Mouse (Mus musculus) midbrain, embryonic 12.5 days (tissue): ENCODE measurements around the gene Elavl2. TPM values are rescaled to one million over a fixed set of nuclear protein-coding genes. Genes with fewer than 3 reads are reported as not detected.

Experiments used
- microRNA-seq: library from miRNA; unstranded; fragments of <30 nt; microRNA quantifications from one replicate; pipeline ENCODE4, GENCODE M21; 2017
- polyA plus RNA-seq: library from polyadenylated mRNA; unstranded; fragments of >200 nt; fragmentation: Nextera tagmentation; extraction: Ambion mirVana; gene quantifications from 2 replicates; pipeline ENCODE4 v1.2.1, GENCODE M21; 2016

Gene Elavl2
- polyA plus RNA-seq, 1 experiment from 2014 or later, result 92.1 TPM

Small RNA genes lying within 50 kb of the gene (microRNA-seq; reads per million reads assigned to microRNA genes)
- gene Mir6402, result not detected
